Mouse (Mus musculus): ENCODE measurements around the gene Hk1. TPM values are rescaled to one million over a fixed set of nuclear protein-coding genes. Genes with fewer than 3 reads are reported as not detected.

Hk1 gene
- polyA plus RNA-seq, 1 experiment from 2014 or later: 31.4 TPM

- Histone ChIP-seq H3K4me1 (ENCODE audit: control insufficient read depth, insufficient read depth, low read length) (peaks cover 9% of the 10 kb centered on the region), H3K4me3 (ENCODE audit: low read length) (no peak overlapping the region), H3K27me3 (ENCODE audit: control insufficient read depth, insufficient read depth, low read length) (no peaks in the 10 kb centered on the region), H3K9ac (ENCODE audit: low read depth, low read length) (no peak overlapping the region), H3K36me3 (ENCODE audit: control insufficient read depth, insufficient read depth, low read length) (no peaks in the 10 kb centered on the region), H3K4me2 (replicated peaks; ENCODE audit: low read depth, low read length) (no peak overlapping the region), H3K27ac (ENCODE audit: low read depth, low read length) (no peak overlapping the region), H3K9me3 (ENCODE audit: control insufficient read depth, low read length) (no peaks in the 10 kb centered on the region)
- WGBS: 71% methylated on average over 19 of the region's 19 CpGs
- ATAC-seq (ENCODE audit: low FRiP score, low TSS enrichment): no peak
These were observed 32.0 kb upstream of the Hk1 start for GRCm38 (mm10) chr10:62411431-62412410.

- H3K4me2 ChIP-seq (replicated peaks; ENCODE audit: low read depth, low read length): no peak overlapping the region
- no peaks in the 10 kb centered on the region for H3K9me3 ChIP-seq (ENCODE audit: control insufficient read depth, low read length)
- H3K4me1 ChIP-seq (ENCODE audit: control insufficient read depth, insufficient read depth, low read length): peaks cover 9% of the 10 kb centered on the region
- no peak overlapping the region for H3K27ac ChIP-seq (ENCODE audit: low read depth, low read length)
- no peaks in the 10 kb centered on the region for H3K27me3 ChIP-seq (ENCODE audit: control insufficient read depth, insufficient read depth, low read length)
- H3K4me3 ChIP-seq (ENCODE audit: low read length): no peak overlapping the region
- ATAC-seq (ENCODE audit: low FRiP score, low TSS enrichment): no peak; the same call in 1 of the 2 replicates
- WGBS: 8% methylated on average over 5 of the region's 5 CpGs
- H3K36me3 ChIP-seq (ENCODE audit: control insufficient read depth, insufficient read depth, low read length): no peaks in the 10 kb centered on the region
- no peak overlapping the region for H3K9ac ChIP-seq (ENCODE audit: low read depth, low read length)
These were observed 31.2 kb upstream of the Hk1 start for GRCm38 (mm10) chr10:62410943-62411342.

GRCm38 (mm10) chr10:62404901-62405300 lies 25.2 kb upstream of the Hk1 start:
- H3K27me3 ChIP-seq (ENCODE audit: control insufficient read depth, insufficient read depth, low read length): no peaks in the 10 kb centered on the region
- H3K27ac ChIP-seq (ENCODE audit: low read depth, low read length): no peak overlapping the region
- H3K36me3 ChIP-seq (ENCODE audit: control insufficient read depth, insufficient read depth, low read length): no peaks in the 10 kb centered on the region
- H3K9me3 ChIP-seq (ENCODE audit: control insufficient read depth, low read length): no peaks in the 10 kb centered on the region
- H3K4me2 ChIP-seq (replicated peaks; ENCODE audit: low read depth, low read length): peak overlapping the region; percentile 36
- H3K9ac ChIP-seq (ENCODE audit: low read depth, low read length): no peak overlapping the region
- 28% methylated on average over 14 of the region's 14 CpGs for WGBS
- H3K4me1 ChIP-seq (ENCODE audit: control insufficient read depth, insufficient read depth, low read length): no peaks in the 10 kb centered on the region
- peak overlapping the region; percentile 12 for H3K4me3 ChIP-seq (ENCODE audit: low read length)
- ATAC-seq (ENCODE audit: low FRiP score, low TSS enrichment): peak; percentile 56; the same call in 1 of the 2 replicates

- ATAC-seq (ENCODE audit: low FRiP score, low TSS enrichment): no peak
These were observed 22.0 kb upstream of the Hk1 start for GRCm38 (mm10) chr10:62401641-62402111.

GRCm38 (mm10) chr10:62383011-62383410 lies 3.3 kb upstream of the Hk1 start:
- no peaks in the 10 kb centered on the region for H3K9me3 ChIP-seq (ENCODE audit: control insufficient read depth, low read length)
- H3K9ac ChIP-seq (ENCODE audit: low read depth, low read length): no peak overlapping the region
- no peaks in the 10 kb centered on the region for H3K27me3 ChIP-seq (ENCODE audit: control insufficient read depth, insufficient read depth, low read length)
- H3K4me1 ChIP-seq (ENCODE audit: control insufficient read depth, insufficient read depth, low read length): no peaks in the 10 kb centered on the region
- H3K4me2 ChIP-seq (replicated peaks; ENCODE audit: low read depth, low read length): no peak overlapping the region
- no peaks in the 10 kb centered on the region for H3K36me3 ChIP-seq (ENCODE audit: control insufficient read depth, insufficient read depth, low read length)
- no peak overlapping the region for H3K27ac ChIP-seq (ENCODE audit: low read depth, low read length)
- no peak for ATAC-seq (ENCODE audit: low FRiP score, low TSS enrichment)
- no peak overlapping the region for H3K4me3 ChIP-seq (ENCODE audit: low read length)
- WGBS: 83% methylated on average over 3 of the region's 3 CpGs

More at GRCm38 (mm10) chr10:62401641-62402111, 22.0 kb upstream of the Hk1 start:
- no peaks in the 10 kb centered on the region for H3K27me3 ChIP-seq (ENCODE audit: control insufficient read depth, insufficient read depth, low read length)
- no peak overlapping the region for H3K9ac ChIP-seq (ENCODE audit: low read depth, low read length)
- WGBS: 81% methylated on average over 19 of the region's 19 CpGs
- no peak overlapping the region for H3K27ac ChIP-seq (ENCODE audit: low read depth, low read length)
- no peaks in the 10 kb centered on the region for H3K4me1 ChIP-seq (ENCODE audit: control insufficient read depth, insufficient read depth, low read length)
- no peaks in the 10 kb centered on the region for H3K9me3 ChIP-seq (ENCODE audit: control insufficient read depth, low read length)
- H3K4me2 ChIP-seq (replicated peaks; ENCODE audit: low read depth, low read length): no peak overlapping the region
- H3K36me3 ChIP-seq (ENCODE audit: control insufficient read depth, insufficient read depth, low read length): no peaks in the 10 kb centered on the region
- H3K4me3 ChIP-seq (ENCODE audit: low read length): no peak overlapping the region

DNA sequence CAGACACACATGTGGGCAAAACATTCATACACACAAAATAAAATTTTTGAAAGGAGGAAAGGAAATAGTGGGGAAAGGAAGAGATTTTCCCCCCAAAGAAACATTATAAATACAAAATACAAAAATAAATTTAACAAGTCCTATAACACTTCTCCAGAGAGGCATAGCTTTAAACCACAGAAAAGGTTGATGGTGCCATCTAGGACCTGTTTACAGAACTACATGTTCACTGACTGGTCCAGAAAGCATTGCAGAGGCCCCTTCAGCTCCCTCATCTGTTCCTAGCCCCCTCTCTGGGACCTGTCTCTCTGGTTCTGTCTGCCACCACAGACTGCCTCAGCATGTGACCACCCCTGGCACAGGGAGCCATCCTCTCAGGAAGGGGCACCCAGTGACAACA lies 1.2 kb upstream of the Hk1 start:
- H3K4me3 ChIP-seq (ENCODE audit: low read length): no peak overlapping the region
- H3K27ac ChIP-seq (ENCODE audit: low read depth, low read length): no peak overlapping the region
- H3K9me3 ChIP-seq (ENCODE audit: control insufficient read depth, low read length): no peaks in the 10 kb centered on the region
- no peaks in the 10 kb centered on the region for H3K36me3 ChIP-seq (ENCODE audit: control insufficient read depth, insufficient read depth, low read length)
- ATAC-seq (ENCODE audit: low FRiP score, low TSS enrichment): no peak
- H3K4me2 ChIP-seq (replicated peaks; ENCODE audit: low read depth, low read length): no peak overlapping the region
- H3K9ac ChIP-seq (ENCODE audit: low read depth, low read length): no peak overlapping the region
- H3K4me1 ChIP-seq (ENCODE audit: control insufficient read depth, insufficient read depth, low read length): no peaks in the 10 kb centered on the region
- no peaks in the 10 kb centered on the region for H3K27me3 ChIP-seq (ENCODE audit: control insufficient read depth, insufficient read depth, low read length)

- no peak for ATAC-seq (ENCODE audit: low FRiP score, low TSS enrichment)
- no peak overlapping the region for H3K9ac ChIP-seq (ENCODE audit: low read depth, low read length)
- no peak overlapping the region for H3K4me2 ChIP-seq (replicated peaks; ENCODE audit: low read depth, low read length)
- H3K27ac ChIP-seq (ENCODE audit: low read depth, low read length): no peak overlapping the region
- no peaks in the 10 kb centered on the region for H3K9me3 ChIP-seq (ENCODE audit: control insufficient read depth, low read length)
- H3K36me3 ChIP-seq (ENCODE audit: control insufficient read depth, insufficient read depth, low read length): no peaks in the 10 kb centered on the region
- no peaks in the 10 kb centered on the region for H3K4me1 ChIP-seq (ENCODE audit: control insufficient read depth, insufficient read depth, low read length)
- H3K4me3 ChIP-seq (ENCODE audit: low read length): no peak overlapping the region
- 92% methylated on average over 7 of the region's 7 CpGs for WGBS
- H3K27me3 ChIP-seq (ENCODE audit: control insufficient read depth, insufficient read depth, low read length): no peaks in the 10 kb centered on the region
These were observed 20.9 kb downstream of the Hk1 start for GRCm38 (mm10) chr10:62358827-62359226.

- H3K36me3 ChIP-seq (ENCODE audit: control insufficient read depth, insufficient read depth, low read length): no peaks in the 10 kb centered on the region
- H3K9me3 ChIP-seq (ENCODE audit: control insufficient read depth, low read length): no peaks in the 10 kb centered on the region
- 77% methylated on average over 17 of the region's 17 CpGs for WGBS
- no peaks in the 10 kb centered on the region for H3K27me3 ChIP-seq (ENCODE audit: control insufficient read depth, insufficient read depth, low read length)
- no peak overlapping the region for H3K4me3 ChIP-seq (ENCODE audit: low read length)
- H3K27ac ChIP-seq (ENCODE audit: low read depth, low read length): no peak overlapping the region
- H3K4me1 ChIP-seq (ENCODE audit: control insufficient read depth, insufficient read depth, low read length): no peaks in the 10 kb centered on the region
- no peak overlapping the region for H3K9ac ChIP-seq (ENCODE audit: low read depth, low read length)
- no peak overlapping the region for H3K4me2 ChIP-seq (replicated peaks; ENCODE audit: low read depth, low read length)
- no peak for ATAC-seq (ENCODE audit: low FRiP score, low TSS enrichment)
These were observed 23.5 kb downstream of the Hk1 start for GRCm38 (mm10) chr10:62356105-62356730.

DNA sequence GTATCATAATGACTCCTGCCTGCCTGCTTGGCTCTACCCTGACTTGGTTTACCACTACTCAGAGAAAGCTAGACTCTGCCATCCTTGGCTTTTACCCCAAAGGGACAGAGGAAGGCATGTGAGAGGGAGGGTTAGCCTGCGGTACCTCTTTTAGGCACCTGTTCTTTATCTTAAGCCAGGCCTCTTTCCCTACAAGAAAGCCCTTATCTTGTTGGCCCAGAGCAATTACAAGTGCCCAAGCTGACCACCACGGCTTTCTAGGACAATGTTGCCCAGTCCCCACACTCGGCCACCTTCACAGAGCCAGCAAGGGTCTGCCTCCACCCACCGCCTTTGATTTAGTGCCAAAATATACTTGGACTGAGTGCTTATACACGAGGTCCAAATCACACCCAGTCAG lies 34.6 kb downstream of the Hk1 start:
- no peaks in the 10 kb centered on the region for H3K9me3 ChIP-seq (ENCODE audit: control insufficient read depth, low read length)
- peaks cover 4% of the 10 kb centered on the region; the same call in 1 of the 2 replicates for H3K4me1 ChIP-seq (ENCODE audit: control insufficient read depth, insufficient read depth, low read length)
- H3K27ac ChIP-seq (ENCODE audit: low read depth, low read length): no peak overlapping the region
- no peak for ATAC-seq (ENCODE audit: low FRiP score, low TSS enrichment)
- WGBS: 79% methylated on average over 5 of the region's 5 CpGs
- no peak overlapping the region for H3K4me2 ChIP-seq (replicated peaks; ENCODE audit: low read depth, low read length)
- H3K4me3 ChIP-seq (ENCODE audit: low read length): no peak overlapping the region
- H3K27me3 ChIP-seq (ENCODE audit: control insufficient read depth, insufficient read depth, low read length): no peaks in the 10 kb centered on the region
- H3K9ac ChIP-seq (ENCODE audit: low read depth, low read length): no peak overlapping the region
- no peaks in the 10 kb centered on the region for H3K36me3 ChIP-seq (ENCODE audit: control insufficient read depth, insufficient read depth, low read length)
